Mouse (Mus musculus) heart, adult 9 months (tissue): ENCODE data around the gene Mmp28.

Experiments
- DNase-seq, 2 experiments: peaks; one replicate each; pipeline ENCODE4 v3.0.0; 2022; ENCODE audit warnings: low spot score in 2 of 2

Gene Mmp28

GRCm38 (mm10) chr11:83448021-83448926, 14.6 kb downstream of the Mmp28 start:
- peak; percentile 58 to 60 for DNase-seq

- no peak for DNase-seq
These were observed 15.3 kb downstream of the Mmp28 start for GRCm38 (mm10) chr11:83447612-83448011.

- no peak for DNase-seq
These were observed 17.9 kb downstream of the Mmp28 start for GRCm38 (mm10) chr11:83445001-83445400.

GRCm38 (mm10) chr11:83443824-83444223, 19.0 kb downstream of the Mmp28 start:
- no peak for DNase-seq

- DNase-seq, result peak; percentile 67 to 76
These were observed 20.1 kb downstream of the Mmp28 start for GRCm38 (mm10) chr11:83442596-83443267.

GRCm38 (mm10) chr11:83441235-83441634, 21.6 kb downstream of the Mmp28 start:
- DNase-seq, result peak; percentile 66 to 68

GRCm38 (mm10) chr11:83440081-83441064, 22.5 kb downstream of the Mmp28 start:
- peak; percentile 75 to 83 for DNase-seq

- no peak for DNase-seq
These were observed 23.3 kb downstream of the Mmp28 start for GRCm38 (mm10) chr11:83439426-83440060.

GRCm38 (mm10) chr11:83437377-83437776, 25.5 kb downstream of the Mmp28 start, which contains the start of gene 1700020L24Rik:
1700020L24Rik (plus strand) TSS chr11:83437677.
- DNase-seq, result no peak

- no peak for DNase-seq
These were observed 30.3 kb downstream of the Mmp28 start for GRCm38 (mm10) chr11:83432533-83432932.

GRCm38 (mm10) chr11:83429355-83429754, 33.5 kb downstream of the Mmp28 start, which contains the start of gene Gas2l2:
Gas2l2 (minus strand) TSS chr11:83429455.
- DNase-seq, result no peak

- DNase-seq, result no peak
These were observed 35.9 kb downstream of the Mmp28 start for GRCm38 (mm10) chr11:83426964-83427363.

GRCm38 (mm10) chr11:83424681-83425080, 38.2 kb downstream of the Mmp28 start:
- peak; percentile 52 to 59 for DNase-seq

- DNase-seq, result peak in 1 of 2 experiments; percentile 23
These were observed 41.6 kb downstream of the Mmp28 start for GRCm38 (mm10) chr11:83421305-83421704.

- DNase-seq, result no peak
These were observed 42.5 kb downstream of the Mmp28 start for GRCm38 (mm10) chr11:83420338-83420737.

GRCm38 (mm10) chr11:83418566-83418965, 44.3 kb downstream of the Mmp28 start:
- no peak for DNase-seq

GRCm38 (mm10) chr11:83417708-83418107, 45.2 kb downstream of the Mmp28 start:
- no peak for DNase-seq

- no peak for DNase-seq
These were observed 45.8 kb downstream of the Mmp28 start for GRCm38 (mm10) chr11:83417080-83417479.

GRCm38 (mm10) chr11:83410510-83410909, 52.4 kb downstream of the Mmp28 start:
- DNase-seq, result no peak

GRCm38 (mm10) chr11:83409792-83410291, 53.0 kb downstream of the Mmp28 start:
- no peak for DNase-seq
